Mouse (Mus musculus) stomach, postnatal 0 days (tissue): ENCODE measurements at regions not wholly inside any gene's neighbourhood (a gene's known extent, or its start where the extent isn't known, plus 50 kb on each side); places are given as distances from the start of the nearest gene placed in this dataset.
"Not testable (repeated sequence)": the region's sequence is repeated elsewhere in the genome, so short reads cannot be mapped to it uniquely, and the experiment has no call there.

Experiments used
- ATAC-seq: fragments of 200-750 bp; cut with Nextera tagmentation; 2 replicates; pipeline ENCODE4 v1.8.0; 2017; ENCODE audit not compliant: low FRiP score, low TSS enrichment
- DNase-seq: peaks from one replicate; pipeline ENCODE4 v3.0.0-alpha.2; 2016; ENCODE audit warnings: low spot score
- H3K27ac ChIP-seq: fragments of 300-500 bp; sonication (generic); replicated peaks from 2 replicates; pipeline ENCODE4 v1.5.1; 2014; ENCODE audit warnings: mild to moderate bottlenecking, control low read depth
- H3K27me3 ChIP-seq: fragments of 300-500 bp; sonication (generic); 2 replicates; pipeline ENCODE4 v1.6.1; 2014; ENCODE audit warnings: low read length; ENCODE audit not compliant: control insufficient read depth, insufficient read depth
- H3K36me3 ChIP-seq: fragments of 300-500 bp; sonication (generic); 2 replicates; pipeline ENCODE4 v1.6.1; 2014; ENCODE audit warnings: low read length, mixed read lengths; ENCODE audit not compliant: control insufficient read depth, insufficient read depth
- H3K4me1 ChIP-seq: fragments of 300-500 bp; sonication (generic); replicated peaks from 2 replicates; pipeline ENCODE4 v1.6.1; 2014; ENCODE audit warnings: antibody characterized with exemption; ENCODE audit not compliant: control insufficient read depth, insufficient read depth
- H3K4me2 ChIP-seq: fragments of 300-500 bp; sonication (generic); replicated peaks from 2 replicates; pipeline ENCODE4 v1.6.1; 2014; ENCODE audit warnings: low read depth, mild to moderate bottlenecking, control low read depth, moderate library complexity
- H3K4me3 ChIP-seq: fragments of 300-500 bp; sonication (generic); 2 replicates; pipeline ENCODE4 v1.5.1; 2014; ENCODE audit warnings: low read depth, low read length, control low read depth
- H3K9ac ChIP-seq: fragments of 300-500 bp; sonication (generic); 2 replicates; pipeline ENCODE4 v1.6.1; 2014; ENCODE audit warnings: mild to moderate bottlenecking, low read length, control low read depth, mixed read lengths
- H3K9me3 ChIP-seq: fragments of 300-500 bp; sonication (generic); 2 replicates; pipeline ENCODE4 v1.6.1; 2016; ENCODE audit warnings: low read length; ENCODE audit not compliant: control insufficient read depth
- CTCF ChIP-seq: IDR thresholded peaks from 2 replicates; pipeline ENCODE4 v1.5.1; 2016; ENCODE audit warnings: antibody characterized with exemption, low read depth, mild to moderate bottlenecking, moderate library complexity
- EP300 ChIP-seq: optimal IDR thresholded peaks from 2 replicates; pipeline ENCODE3; 2016; ENCODE audit warnings: antibody characterized with exemption
- WGBS: fragments of 180-500 bp; shearing (Covaris S2); extraction: QIAGEN DNeasy Blood & Tissue Kit; methylation state at CpG from one replicate; pipeline ENCODE4 v1.1.7; 2014; 5-methylcytosine and 5-hydroxymethylcytosine counted together

GRCm38 (mm10) chr4:6600766-6601367 lies 1638.0 kb downstream of the Car8 start:
- Histone ChIP-seq H3K4me3 (no peak overlapping the region), H3K4me2 (no peak overlapping the region), H3K9ac (no peak overlapping the region), H3K36me3 (no peaks in the 10 kb centered on the region), H3K9me3 (no peaks in the 10 kb centered on the region), H3K27me3 (no peaks in the 10 kb centered on the region), H3K4me1 (no peaks in the 10 kb centered on the region), H3K27ac (no peak overlapping the region)
- ATAC-seq (no peak), DNase-seq (no peak)
- TF ChIP-seq EP300 (no peak), CTCF (no peak)
- 79% methylated on average over 7 of the region's 7 CpGs for WGBS

- no peak for TF ChIP-seq CTCF
- H3K4me3 ChIP-seq = no peak overlapping the region
- H3K4me2 ChIP-seq = no peak overlapping the region
- H3K4me1 ChIP-seq = no peaks in the 10 kb centered on the region
- H3K27ac ChIP-seq = no peak overlapping the region
- WGBS = 84% methylated on average over 1 of the region's 1 CpGs
- ATAC-seq (no peak), DNase-seq (no peak)
- no peaks in the 10 kb centered on the region for H3K9me3 ChIP-seq
- H3K27me3 ChIP-seq = no peaks in the 10 kb centered on the region
- H3K9ac ChIP-seq = no peak overlapping the region
- H3K36me3 ChIP-seq = no peaks in the 10 kb centered on the region
These were observed 1642.5 kb downstream of the Car8 start for GRCm38 (mm10) chr4:6596321-6596720.

- WGBS = 78% methylated on average over 3 of the region's 3 CpGs
- DNase-seq, H3K36me3 ChIP-seq, H3K27me3 ChIP-seq, ATAC-seq, H3K4me1 ChIP-seq, H3K9me3 ChIP-seq, H3K9ac ChIP-seq, H3K27ac ChIP-seq, H3K4me2 ChIP-seq, H3K4me3 ChIP-seq: not testable (repeated sequence)
These were observed 1646.0 kb downstream of the Car8 start for GRCm38 (mm10) chr4:6592890-6593289.

DNA sequence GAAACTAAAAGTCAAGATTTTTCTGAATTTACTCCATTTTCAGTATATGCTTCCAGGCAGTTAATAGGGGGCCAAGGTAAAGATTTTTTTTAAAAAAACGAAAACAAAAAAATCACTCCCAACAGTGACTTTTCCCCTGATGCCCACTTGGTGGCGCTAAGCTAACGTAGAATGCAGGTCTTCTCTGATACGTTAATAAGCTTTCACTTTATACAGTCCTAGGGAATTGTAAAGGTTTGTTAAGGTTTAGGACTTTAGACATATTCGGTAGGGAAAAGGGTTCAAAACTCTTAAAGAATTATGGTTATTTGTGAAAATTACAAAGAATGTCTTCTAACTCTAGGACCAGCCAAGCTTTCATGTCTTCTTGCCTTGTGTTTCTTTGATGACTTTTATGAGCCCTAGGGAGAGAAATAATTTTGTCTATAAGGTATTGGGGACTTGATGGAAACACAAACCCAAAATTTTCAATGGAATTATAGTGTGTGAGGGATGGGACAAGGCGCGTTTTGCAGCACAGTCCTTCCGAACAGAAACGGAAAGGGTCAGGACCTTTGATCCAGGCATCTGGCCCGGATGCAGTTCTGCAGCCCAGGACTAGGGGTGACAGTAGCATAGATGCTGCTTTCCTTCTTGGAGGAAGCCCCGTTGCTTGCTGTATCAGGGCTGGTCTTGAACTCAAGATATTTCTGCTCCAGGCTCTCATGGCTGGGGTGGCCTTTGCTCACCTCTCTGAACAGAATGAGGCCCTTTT lies 1677.1 kb downstream of the Car8 start:
- TF ChIP-seq EP300 = no peak
- TF ChIP-seq CTCF = peak; percentile 95
- Histone ChIP-seq H3K27ac (no peak overlapping the region), H3K4me2 (no peak overlapping the region), H3K4me3 (no peak overlapping the region), H3K4me1 (no peaks in the 10 kb centered on the region), H3K36me3 (no peaks in the 10 kb centered on the region), H3K9me3 (no peaks in the 10 kb centered on the region), H3K9ac (no peak overlapping the region), H3K27me3 (no peaks in the 10 kb centered on the region)
- ATAC-seq = no peak
- DNase-seq = peak; percentile 27
- 34% methylated on average over 11 of the region's 11 CpGs for WGBS

DNA sequence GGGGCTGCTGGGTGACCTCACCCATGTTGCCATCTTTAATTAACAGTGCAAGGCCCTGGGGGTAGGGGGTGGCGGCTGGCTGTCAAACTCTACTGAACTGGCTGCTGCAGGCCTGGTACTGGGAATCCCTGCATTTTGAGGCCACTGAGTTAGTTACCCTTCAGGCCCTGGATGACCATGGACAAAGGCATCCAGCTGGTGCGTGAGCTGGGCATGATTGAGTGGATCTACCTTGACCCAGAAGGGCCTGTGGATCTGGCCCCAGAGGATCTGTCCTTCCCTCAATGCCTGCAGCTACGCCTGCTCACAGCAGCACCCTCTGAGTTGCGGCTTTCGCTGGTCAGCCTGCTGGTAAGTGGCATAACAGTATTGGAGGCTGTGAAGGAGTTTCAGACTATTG lies 1699.2 kb downstream of the Car8 start:
- no peaks in the 10 kb centered on the region for H3K27me3 ChIP-seq
- no peak for ATAC-seq
- no peaks in the 10 kb centered on the region for H3K4me1 ChIP-seq
- no peak overlapping the region for H3K27ac ChIP-seq
- DNase-seq = no peak
- H3K9me3 ChIP-seq = no peaks in the 10 kb centered on the region
- no peaks in the 10 kb centered on the region for H3K36me3 ChIP-seq
- H3K9ac ChIP-seq = no peak overlapping the region
- H3K4me2 ChIP-seq = no peak overlapping the region
- no peak for TF ChIP-seq CTCF
- TF ChIP-seq EP300 = no peak
- 90% methylated on average over 5 of the region's 5 CpGs for WGBS
- H3K4me3 ChIP-seq = no peak overlapping the region

- Histone ChIP-seq H3K9ac (no peak overlapping the region), H3K9me3 (no peaks in the 10 kb centered on the region), H3K27me3 (no peaks in the 10 kb centered on the region), H3K4me2 (no peak overlapping the region), H3K27ac (no peak overlapping the region), H3K4me1 (no peaks in the 10 kb centered on the region), H3K36me3 (no peaks in the 10 kb centered on the region), H3K4me3 (no peak overlapping the region)
- TF ChIP-seq EP300 (no peak), CTCF (no peak)
- ATAC-seq = no peak
- no peak for DNase-seq
- 48% methylated on average over 1 of the region's 1 CpGs for WGBS
These were observed 1706.4 kb downstream of the Car8 start for GRCm38 (mm10) chr4:6532441-6532840.
